Mouse (Mus musculus): ENCODE data around the gene Slamf7.

- TF ChIP-seq CHD2 (IDR thresholded peaks at IDR 0.05; ENCODE audit: low read depth, low read length) = no peak
- no peak for TF ChIP-seq MAFK (IDR thresholded peaks at IDR 0.05; ENCODE audit: insufficient read depth, low read depth, low read length)
These were observed 22.8 kb downstream of the Slamf7 start for GRCm38 (mm10) chr1:171630041-171630440.

All from ES-E14 (cell line).